8 mouse cellular contexts compared by ENCODE assay signal in the genomic region with DNA sequence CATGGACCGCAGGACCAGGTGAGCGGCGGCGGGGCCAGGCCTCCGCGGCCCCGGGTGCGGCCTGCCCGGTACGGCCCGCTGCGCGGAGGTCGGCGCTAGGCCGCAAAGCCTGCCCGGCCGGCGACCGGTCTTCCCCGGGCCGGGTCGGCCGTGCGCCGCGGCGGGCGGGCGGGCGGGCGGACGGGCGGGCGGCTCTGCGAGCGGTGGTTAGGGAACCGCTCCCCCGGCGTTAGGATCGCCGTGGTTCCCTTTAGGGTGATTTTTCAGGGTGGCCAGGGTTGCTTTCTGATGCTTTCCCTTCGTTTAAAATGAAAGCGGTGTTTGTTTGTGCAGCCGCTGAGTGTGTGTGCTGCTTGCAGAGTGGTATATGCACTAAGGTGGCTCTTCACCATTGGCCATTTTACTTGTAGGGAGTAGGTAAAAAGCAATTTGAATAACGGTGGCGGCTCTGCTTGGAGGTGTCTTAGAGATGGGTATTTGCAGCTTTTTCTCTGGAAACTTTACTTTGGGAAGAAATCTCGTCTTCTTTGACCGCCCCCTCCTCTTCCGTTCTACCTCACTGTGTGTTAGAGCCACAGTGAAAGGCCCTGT. TPM values are rescaled to one million over a fixed set of nuclear protein-coding genes. Genes with fewer than 3 reads are reported as not detected.
A peak's percentile ranks its signal among the peaks of the same experiment; 100 is the strongest.
DNase-seq lines count a peak whose midpoint lies in the region; ATAC-seq and TF ChIP-seq lines count a peak whose summit lies in the region.

No protein-coding gene starts in this region.

- H3K27ac ChIP-seq in forebrain, postnatal 0 days (ENCODE audit: low read depth, low read length) = peak overlapping the region; percentile 87
- H3K27ac ChIP-seq in hindbrain, embryonic 15.5 days (replicated peaks) = peak overlapping the region; percentile 90
- peak overlapping the region; percentile 77 for H3K27ac ChIP-seq in limb, embryonic 13.5 days
- peak overlapping the region; percentile 94 for H3K27ac ChIP-seq in midbrain, embryonic 15.5 days

- ATAC-seq in forebrain, postnatal 0 days = peak; percentile 84
- ATAC-seq in hindbrain, embryonic 15.5 days (ENCODE audit: low FRiP score, low read depth) = peak; percentile 88
- ATAC-seq in limb, embryonic 13.5 days (ENCODE audit: low FRiP score, low read depth) = peak; percentile 79
- peak; percentile 84 for ATAC-seq in midbrain, embryonic 15.5 days (replicated peaks)

- 5% methylated on average over 47 of the region's 50 CpGs for WGBS in lung, adult 2 months
- WGBS in forebrain, postnatal 0 days = under 1% methylated on average over 38 of the region's 50 CpGs
- under 1% methylated on average over 38 of the region's 50 CpGs for WGBS in hindbrain, embryonic 15.5 days
- under 1% methylated on average over 35 of the region's 50 CpGs for WGBS in limb, embryonic 13.5 days
- WGBS in midbrain, embryonic 15.5 days = under 1% methylated on average over 29 of the region's 50 CpGs

- TF ChIP-seq POLR2A in lung, adult 2 months (IDR thresholded peaks at IDR 0.05; ENCODE audit: borderline replicate concordance, extremely low read depth, low read depth, low read length) = no peak

- no peaks in the 10 kb centered on the region for H3K27me3 ChIP-seq in forebrain, postnatal 0 days (ENCODE audit: insufficient read depth, low read length)
- H3K27me3 ChIP-seq in hindbrain, embryonic 15.5 days = no peaks in the 10 kb centered on the region
- 0 out of 2 replicates have a peak, but pooled peaks cover 4% of the 10 kb centered on the region for H3K27me3 ChIP-seq in limb, embryonic 13.5 days
- no peaks in the 10 kb centered on the region for H3K27me3 ChIP-seq in midbrain, embryonic 15.5 days (replicated peaks)
- H3K27me3 ChIP-seq in splenic B cell, adult 2 months (ENCODE audit: control insufficient read depth, insufficient read depth, low read length, poor library complexity, severe bottlenecking) = no peaks in the 10 kb centered on the region

- DNase-seq in lung, adult 2 months = peak; percentile 42
- DNase-seq in lung, adult 18-20 months = no peak
- peak; percentile 52 for DNase-seq in cerebellum, adult 8-10 months
- DNase-seq in forebrain, postnatal 0 days = peak; percentile 70
- peak; percentile 61 for DNase-seq in splenic B cell, adult 2 months (ENCODE audit: low read depth, low spot score)

- peak overlapping the region; percentile 88 for H3K9ac ChIP-seq in forebrain, postnatal 0 days
- peak overlapping the region; percentile 86 for H3K9ac ChIP-seq in hindbrain, embryonic 15.5 days
- peak overlapping the region; percentile 90 for H3K9ac ChIP-seq in limb, embryonic 13.5 days
- peak overlapping the region; percentile 82 for H3K9ac ChIP-seq in midbrain, embryonic 15.5 days

- TF ChIP-seq CTCF in lung, adult 2 months (IDR thresholded peaks at IDR 0.05; ENCODE audit: insufficient read depth, low read length) = no peak
- no peak for TF ChIP-seq CTCF in forebrain, postnatal 0 days (IDR thresholded peaks at IDR 0.05; ENCODE audit: low read depth)

- peak overlapping the region; percentile 51 for H3K4me2 ChIP-seq in forebrain, postnatal 0 days (ENCODE audit: low read depth)
- H3K4me2 ChIP-seq in hindbrain, embryonic 15.5 days = peak overlapping the region; percentile 64
- H3K4me2 ChIP-seq in limb, embryonic 13.5 days (replicated peaks) = peak overlapping the region; percentile 77
- H3K4me2 ChIP-seq in midbrain, embryonic 15.5 days = peak overlapping the region; percentile 79

- peak overlapping the region; percentile 79 for H3K4me3 ChIP-seq in lung, adult 2 months (replicated peaks; ENCODE audit: extremely low read depth, low read depth, low read length)
- peak overlapping the region; percentile 92 for H3K4me3 ChIP-seq in forebrain, postnatal 0 days (ENCODE audit: low read depth, low read length)
- H3K4me3 ChIP-seq in hindbrain, embryonic 15.5 days = peak overlapping the region; percentile 75
- peak overlapping the region; percentile 81 for H3K4me3 ChIP-seq in limb, embryonic 13.5 days
- H3K4me3 ChIP-seq in midbrain, embryonic 15.5 days = peak overlapping the region; percentile 80

- H3K9me3 ChIP-seq in forebrain, postnatal 0 days (ENCODE audit: low read length) = no peaks in the 10 kb centered on the region
- no peaks in the 10 kb centered on the region for H3K9me3 ChIP-seq in hindbrain, embryonic 15.5 days
- H3K9me3 ChIP-seq in limb, embryonic 13.5 days = no peaks in the 10 kb centered on the region
- no peaks in the 10 kb centered on the region for H3K9me3 ChIP-seq in midbrain, embryonic 15.5 days

- H3K36me3 ChIP-seq in forebrain, postnatal 0 days (ENCODE audit: insufficient read depth) = no peaks in the 10 kb centered on the region; the same call in 1 of the 2 replicates
- no peaks in the 10 kb centered on the region for H3K36me3 ChIP-seq in hindbrain, embryonic 15.5 days
- H3K36me3 ChIP-seq in limb, embryonic 13.5 days = no peaks in the 10 kb centered on the region
- 0 out of 2 replicates have a peak, but pooled peaks cover 4% of the 10 kb centered on the region for H3K36me3 ChIP-seq in midbrain, embryonic 15.5 days (replicated peaks)
- no peaks in the 10 kb centered on the region; the same call in 1 of the 2 replicates for H3K36me3 ChIP-seq in splenic B cell, adult 2 months (ENCODE audit: control insufficient read depth, insufficient read depth, low read length, poor library complexity, severe bottlenecking)

- peaks cover 7% of the 10 kb centered on the region for H3K4me1 ChIP-seq in lung, adult 2 months (ENCODE audit: control insufficient read depth, insufficient read depth, low read length)
- no peaks in the 10 kb centered on the region for H3K4me1 ChIP-seq in forebrain, postnatal 0 days (ENCODE audit: insufficient read depth)
- H3K4me1 ChIP-seq in hindbrain, embryonic 15.5 days (replicated peaks) = peaks cover 8% of the 10 kb centered on the region; the same call in 1 of the 2 replicates
- peaks cover 20% of the 10 kb centered on the region for H3K4me1 ChIP-seq in limb, embryonic 13.5 days
- H3K4me1 ChIP-seq in midbrain, embryonic 15.5 days = peaks cover 12% of the 10 kb centered on the region

RNA-seq across cellular contexts. Expression of a gene that starts 0.7 kb away (rescaled TPM):
- polyA plus RNA-seq in lung, adult 2 months (2012; rRNA removed) = 4.7 and 7.3 TPM in 2 replicates
- 10.5 and 12.0 TPM in 2 replicates for total RNA-seq in forebrain, postnatal 0 days (2014; rRNA removed)
- 4.1 and 5.6 TPM in 2 replicates for polyA plus RNA-seq in forebrain, postnatal 0 days (2015; fragmentation: Nextera tagmentation; extraction: Ambion mirVana)
- 7.9 and 12.1 TPM in 2 replicates for polyA plus RNA-seq in hindbrain, embryonic 15.5 days (2015; fragmentation: Nextera tagmentation; extraction: Ambion mirVana)
- 10.2 and 11.4 TPM in 2 replicates for polyA plus RNA-seq in limb, embryonic 13.5 days (2015; fragmentation: Nextera tagmentation; extraction: Ambion mirVana)
- polyA plus RNA-seq in midbrain, embryonic 15.5 days (2015; fragmentation: Nextera tagmentation; extraction: Ambion mirVana) = 11.9 and 12.7 TPM in 2 replicates

Comparison
In these comparisons a context has a peak if more than half of its experiments do, and no peak if none do; other contexts are left out.
1. DNase-seq: peak in lung, adult 2 months (single experiment), cerebellum, adult 8-10 months (single experiment), forebrain, postnatal 0 days (single experiment) and splenic B cell, adult 2 months (single experiment); none in lung, adult 18-20 months (0 of 2).
2. Peak in every context shown above with its lines, with median percentiles within 50 percentile points of each other: H3K4me3 ChIP-seq, ATAC-seq, H3K27ac ChIP-seq, H3K4me2 ChIP-seq and H3K9ac ChIP-seq.